Mouse (Mus musculus): ENCODE measurements around the gene Myo18b.

Gene Myo18b

GRCm38 (mm10) chr5:112895674-112896654, at the start of gene Myo18b:
Gene Myo18b (minus strand): TSS chr5:112896362.
- no peak for DNase-seq (ENCODE audit: low read depth, low spot score)

- peak; percentile 49 for DNase-seq (ENCODE audit: low read depth, low spot score)
Measured at GRCm38 (mm10) chr5:112945925-112946324, 49.8 kb upstream of the Myo18b start.

- DNase-seq (ENCODE audit: low read depth, low spot score) = no peak
Measured at GRCm38 (mm10) chr5:112942244-112942643, 46.1 kb upstream of the Myo18b start.

- DNase-seq (ENCODE audit: low read depth, low spot score) = no peak
Measured at GRCm38 (mm10) chr5:112941001-112941400, 44.8 kb upstream of the Myo18b start.

DNA sequence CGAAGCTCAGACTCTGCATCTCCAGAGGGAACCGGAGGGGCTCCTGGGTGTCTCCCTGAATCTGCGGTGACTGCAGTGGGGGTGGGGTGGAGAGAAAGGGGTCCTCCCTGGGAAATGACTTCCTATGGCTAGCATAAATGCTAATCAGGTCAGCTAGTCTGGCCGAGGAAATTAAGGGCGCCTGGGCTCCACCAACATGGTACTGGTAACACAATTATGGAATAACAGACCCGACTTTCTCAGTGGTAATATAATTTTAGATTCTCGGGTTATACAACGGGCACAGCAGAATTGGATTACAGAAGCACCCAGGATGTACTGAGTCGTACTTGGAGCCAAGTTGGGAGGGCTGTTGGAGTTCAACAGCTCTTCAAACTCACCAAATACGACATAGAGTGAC, 40.5 kb upstream of the Myo18b start:
- DNase-seq (ENCODE audit: low read depth, low spot score) = no peak

DNA sequence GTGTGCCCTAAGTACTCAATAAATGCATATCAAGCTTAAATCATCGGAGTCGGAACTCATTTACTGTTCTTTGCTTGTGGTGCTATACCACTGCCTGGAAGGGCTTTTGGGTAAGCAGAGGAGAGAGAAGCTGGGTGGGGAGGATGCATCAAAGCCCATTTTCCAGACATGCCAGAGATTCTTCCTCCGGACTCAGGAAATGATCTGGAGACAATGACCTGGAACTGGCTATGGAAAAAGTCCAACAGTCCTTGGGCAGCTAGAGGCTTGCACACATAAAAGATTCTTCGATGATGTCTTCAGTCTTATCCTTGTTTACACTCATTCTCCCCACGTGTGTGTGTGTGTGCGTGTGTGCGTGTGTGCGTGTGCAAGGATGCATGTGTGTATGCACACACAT, 39.3 kb upstream of the Myo18b start:
- DNase-seq (ENCODE audit: low read depth, low spot score) = no peak

- DNase-seq (ENCODE audit: low read depth, low spot score) = no peak
Measured at GRCm38 (mm10) chr5:112932878-112933567, 36.9 kb upstream of the Myo18b start.

DNA sequence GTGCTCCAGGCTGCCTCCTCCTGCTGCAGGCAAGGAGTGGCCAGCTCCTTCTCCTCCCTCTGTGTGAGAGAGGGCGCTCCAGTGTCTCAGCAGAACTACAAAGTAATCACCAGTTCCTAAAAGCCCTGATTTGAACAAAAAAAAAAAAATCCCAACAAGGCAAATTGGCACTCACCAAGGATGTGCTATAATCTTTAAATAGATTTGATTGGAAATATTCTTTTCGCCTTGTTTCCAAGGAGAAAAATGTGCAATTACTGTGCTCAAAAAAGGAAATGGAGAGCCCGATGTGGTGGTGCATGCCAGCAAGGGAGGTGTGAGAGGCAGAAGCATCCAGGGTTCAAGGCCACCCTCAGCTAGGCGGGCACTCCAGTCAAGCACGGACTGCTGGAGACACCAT, 35.7 kb upstream of the Myo18b start:
- DNase-seq (ENCODE audit: low read depth, low spot score) = peak; percentile 60

GRCm38 (mm10) chr5:112928201-112928881, 32.2 kb upstream of the Myo18b start:
- peak; percentile 52 for DNase-seq (ENCODE audit: low read depth, low spot score)

DNA sequence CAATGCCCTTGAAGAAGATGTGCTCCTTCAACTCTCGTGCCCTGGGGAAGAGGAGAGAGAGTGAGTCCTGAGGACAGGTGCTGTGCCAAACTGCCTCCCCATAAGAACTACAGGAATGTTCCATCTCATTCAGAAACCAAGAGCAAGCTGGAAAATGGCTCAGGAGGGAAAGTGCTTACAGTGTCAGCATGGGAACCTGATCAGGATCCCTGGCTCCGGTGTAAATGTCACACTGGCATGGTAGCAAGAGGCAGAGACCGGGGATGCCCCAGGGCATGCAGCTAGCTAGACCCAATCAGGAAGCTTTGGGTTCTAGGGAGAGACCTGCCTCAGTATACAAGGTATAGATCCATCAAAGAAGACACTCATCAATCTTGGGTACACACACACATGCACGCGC, 29.3 kb upstream of the Myo18b start:
- no peak for DNase-seq (ENCODE audit: low read depth, low spot score)

DNA sequence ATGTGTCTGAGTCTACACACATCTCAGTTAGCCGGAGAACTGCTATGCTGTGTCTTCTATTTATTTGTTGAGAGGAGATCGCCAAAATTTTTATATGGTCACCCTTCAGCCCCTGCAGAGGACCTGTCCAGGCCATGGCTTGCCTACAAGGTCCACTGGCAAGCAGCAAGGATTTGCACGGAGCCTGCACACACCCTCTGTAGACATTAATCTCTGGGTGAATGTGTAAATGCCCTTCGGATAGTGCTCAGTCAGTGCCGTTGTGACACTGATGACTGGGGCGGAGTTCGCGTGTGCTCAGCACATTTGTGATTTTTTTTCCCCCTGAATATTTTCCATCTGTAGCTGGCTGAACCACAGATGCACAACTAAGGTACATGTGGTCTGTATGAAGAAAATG, 28.6 kb upstream of the Myo18b start:
- DNase-seq (ENCODE audit: low read depth, low spot score) = no peak

DNA sequence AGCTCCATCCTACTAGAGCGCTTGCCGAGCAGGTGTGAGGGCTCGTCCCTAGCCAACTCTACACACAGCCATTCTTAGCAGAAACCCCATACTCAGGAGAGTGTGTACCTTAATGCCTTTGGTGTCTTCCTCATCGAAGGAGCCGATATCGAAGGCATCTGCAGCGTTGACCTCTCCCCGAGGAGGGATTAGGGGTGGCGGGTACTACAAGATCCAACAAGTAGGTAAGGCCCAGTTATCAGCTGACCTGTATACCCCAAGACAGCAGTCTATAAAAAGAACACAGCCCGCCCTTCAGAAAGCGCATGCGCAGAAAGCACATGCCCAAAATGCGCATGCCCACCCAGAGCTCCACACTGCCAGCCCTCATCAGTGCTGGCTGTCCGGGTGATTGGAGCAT, 27.7 kb upstream of the Myo18b start:
- DNase-seq (ENCODE audit: low read depth, low spot score) = no peak

- DNase-seq (ENCODE audit: low read depth, low spot score) = no peak
Measured at GRCm38 (mm10) chr5:112921914-112922313, 25.8 kb upstream of the Myo18b start.

- peak; percentile 50 for DNase-seq (ENCODE audit: low read depth, low spot score)
Measured at GRCm38 (mm10) chr5:112910381-112910780, 14.2 kb upstream of the Myo18b start.

GRCm38 (mm10) chr5:112908169-112908614, 12.0 kb upstream of the Myo18b start:
- DNase-seq (ENCODE audit: low read depth, low spot score) = no peak

DNA sequence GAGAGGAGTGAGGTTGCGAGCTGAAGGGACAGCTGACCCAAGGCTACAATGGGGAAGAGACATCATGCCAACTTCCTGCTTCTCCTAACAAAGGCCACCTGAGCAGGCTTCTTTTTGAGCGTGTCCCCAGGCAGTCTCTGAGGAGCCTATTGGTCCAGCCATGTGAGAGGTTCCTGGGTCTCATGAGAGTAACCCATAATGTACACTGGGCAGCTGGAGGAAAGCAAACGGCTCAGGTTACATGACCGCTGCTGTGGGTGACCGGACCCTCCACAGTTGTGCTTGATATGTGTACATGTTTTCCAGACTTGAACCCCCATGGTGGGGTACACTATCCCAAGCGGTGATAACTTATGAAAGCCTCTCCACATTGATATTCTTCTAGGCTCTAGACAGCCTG, 11.3 kb upstream of the Myo18b start:
- no peak for DNase-seq (ENCODE audit: low read depth, low spot score)

DNA sequence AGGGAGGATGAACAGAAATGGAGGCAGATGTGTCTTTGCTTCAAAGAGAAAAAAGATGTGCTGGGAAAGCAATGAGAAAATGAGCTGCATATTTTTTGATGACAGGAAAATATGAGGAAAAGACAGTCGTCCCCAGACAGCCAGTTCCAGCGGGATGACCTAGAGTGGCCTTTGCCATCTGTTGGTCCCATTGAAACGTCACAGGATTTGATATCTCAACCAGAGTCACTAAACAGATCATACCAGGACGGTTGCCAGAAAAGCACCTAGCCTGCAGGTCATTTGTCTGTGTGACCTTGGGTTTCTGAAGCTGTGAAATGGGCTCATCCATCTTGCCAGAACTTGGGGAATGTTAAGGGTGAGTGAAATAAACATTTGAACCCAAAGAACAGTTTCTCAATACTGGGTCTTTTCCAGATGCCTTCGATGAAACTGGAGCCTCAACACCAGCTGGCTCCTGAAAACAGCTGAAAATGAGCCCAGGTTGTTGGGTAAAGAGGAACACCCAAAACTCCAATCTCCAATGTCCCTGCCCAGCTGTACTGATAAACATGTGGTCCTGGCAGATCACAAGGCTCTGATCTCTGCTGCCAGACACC, 2.6 kb downstream of the Myo18b start:
- DNase-seq (ENCODE audit: low read depth, low spot score) = no peak

GRCm38 (mm10) chr5:112892411-112892810, 3.8 kb downstream of the Myo18b start:
- no peak for DNase-seq (ENCODE audit: low read depth, low spot score)

DNA sequence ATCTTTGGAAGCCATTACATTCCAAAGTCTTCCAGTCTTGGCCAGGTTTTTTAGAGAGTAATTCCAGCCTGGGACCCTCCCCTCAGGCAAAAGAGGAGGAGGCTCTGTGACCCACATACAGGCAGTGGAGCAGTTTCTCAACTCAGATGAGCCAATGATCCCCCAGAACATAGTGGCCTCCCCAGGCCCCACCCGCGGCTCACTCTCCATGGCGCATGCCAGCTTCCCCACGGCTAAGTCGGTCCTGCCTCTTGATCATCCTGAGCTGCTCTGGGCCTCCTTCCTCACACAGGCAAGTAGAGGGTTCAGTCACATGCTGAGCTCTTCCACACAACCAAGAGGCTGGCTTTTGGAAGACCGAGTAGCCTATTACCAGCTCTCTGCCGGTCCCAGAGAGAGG, 7.5 kb downstream of the Myo18b start:
- DNase-seq (ENCODE audit: low read depth, low spot score) = no peak

GRCm38 (mm10) chr5:112886687-112887491, 9.3 kb downstream of the Myo18b start:
- DNase-seq (ENCODE audit: low read depth, low spot score) = peak; percentile 24
